22 mouse cellular contexts compared by ENCODE assay signal in the genomic region with DNA sequence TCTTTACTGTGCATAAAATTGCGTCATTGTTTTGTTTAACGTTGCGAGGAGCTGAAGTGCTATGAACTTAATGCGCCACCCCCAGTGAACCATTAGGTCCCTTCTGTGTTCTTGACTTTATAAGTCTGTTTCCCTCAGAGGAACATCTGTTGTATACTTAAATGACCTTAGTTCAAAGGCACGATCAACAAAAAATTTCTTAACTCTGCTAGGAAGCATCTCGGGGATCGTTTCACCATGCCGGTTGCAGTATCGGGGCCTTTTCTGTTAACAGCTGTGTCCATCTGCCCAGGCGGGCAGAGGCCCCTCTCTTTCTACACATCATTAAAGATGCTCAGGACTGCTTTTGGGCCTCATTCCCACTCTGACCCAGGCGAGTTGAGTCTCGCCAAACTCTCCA. TPM values are rescaled to one million over a fixed set of nuclear protein-coding genes. Genes with fewer than 3 reads are reported as not detected.
A peak's percentile ranks its signal among the peaks of the same experiment; 100 is the strongest.
DNase-seq lines count a peak whose midpoint lies in the region; ATAC-seq and TF ChIP-seq lines count a peak whose summit lies in the region.
"Had no signal": no experiment of that assay in that cellular context is flagged by ENCODE, and none has a peak within 500 bp of the region (broad histone marks: within the 10 kb centered on the region; RNA-seq: fewer than 3 reads in every experiment).

No protein-coding gene starts in this region.

- no peaks in the 10 kb centered on the region for H3K4me1 ChIP-seq in kidney, embryonic 14.5 days (ENCODE audit: control insufficient read depth, insufficient read depth, low read length)
- peaks cover 3% of the 10 kb centered on the region; the same call in 1 of the 2 replicates for H3K4me1 ChIP-seq in stomach, embryonic 14.5 days (ENCODE audit: control insufficient read depth, insufficient read depth, low read length)
- H3K4me1 ChIP-seq in stomach, postnatal 0 days (replicated peaks; ENCODE audit: control insufficient read depth, insufficient read depth), result no peaks in the 10 kb centered on the region
- no peaks in the 10 kb centered on the region for H3K4me1 ChIP-seq in lung, postnatal 0 days (ENCODE audit: insufficient read depth, low read depth, low read length)
- H3K4me1 ChIP-seq: forebrain, embryonic 13.5 days; heart, embryonic 15.5 days; hindbrain, embryonic 12.5 days; liver, embryonic 15.5 days; megakaryocyte, embryonic 14.5 days; midbrain, embryonic 15.5 days had no signal

- no peak overlapping the region for H3K27ac ChIP-seq in kidney, embryonic 14.5 days (ENCODE audit: low read depth, low read length)
- no peak overlapping the region for H3K27ac ChIP-seq in stomach, embryonic 14.5 days (ENCODE audit: low read length)
- no peak overlapping the region for H3K27ac ChIP-seq in stomach, postnatal 0 days (replicated peaks)
- H3K27ac ChIP-seq in lung, postnatal 0 days (ENCODE audit: low read length), result no peak overlapping the region
- H3K27ac ChIP-seq: embryonic facial prominence, embryonic 12.5 days; forebrain, embryonic 13.5 days; heart, embryonic 15.5 days; hindbrain, embryonic 12.5 days; left cerebral cortex, adult 2 months; limb, embryonic 12.5 days; liver, embryonic 15.5 days; midbrain, embryonic 15.5 days had no signal

- 55% methylated on average over 12 of the region's 12 CpGs for WGBS in kidney, embryonic 14.5 days
- WGBS in stomach, embryonic 14.5 days, result 46% methylated on average over 12 of the region's 12 CpGs
- 55% methylated on average over 12 of the region's 12 CpGs for WGBS in stomach, postnatal 0 days
- 57% methylated on average over 12 of the region's 12 CpGs for WGBS in lung, postnatal 0 days

- H3K9me3 ChIP-seq in kidney, embryonic 14.5 days (ENCODE audit: control insufficient read depth, low read length), result no peaks in the 10 kb centered on the region
- H3K9me3 ChIP-seq in stomach, embryonic 14.5 days (ENCODE audit: control insufficient read depth, low read depth, low read length), result no peaks in the 10 kb centered on the region
- H3K9me3 ChIP-seq in stomach, postnatal 0 days (ENCODE audit: control insufficient read depth, low read length), result no peaks in the 10 kb centered on the region
- H3K9me3 ChIP-seq in lung, postnatal 0 days (ENCODE audit: low read length), result no peaks in the 10 kb centered on the region
- H3K9me3 ChIP-seq: embryonic facial prominence, embryonic 12.5 days; forebrain, embryonic 13.5 days; heart, embryonic 15.5 days; hindbrain, embryonic 12.5 days; limb, embryonic 12.5 days; liver, embryonic 15.5 days; megakaryocyte, embryonic 14.5 days; midbrain, embryonic 15.5 days had no signal

- no peak for DNase-seq in kidney, postnatal 36 days
- DNase-seq in stomach, postnatal 0 days (ENCODE audit: low spot score), result no peak
- peak; percentile 93 for DNase-seq in lung, postnatal 0 days (ENCODE audit: low spot score)
- DNase-seq in spleen, postnatal 36 days (ENCODE audit: low spot score in 2 of 2), result no peak
- DNase-seq: adrenal gland, adult 2 months; cerebellum, adult 2 months; layer of hippocampus, adult 9-11 months; right cerebral cortex, postnatal 25 days; thymus, postnatal 36 days had no signal

- 0 out of 2 replicates have a peak, but pooled peaks have one; percentile 45 for ATAC-seq in kidney, embryonic 14.5 days (ENCODE audit: low FRiP score, low TSS enrichment)
- ATAC-seq in stomach, embryonic 14.5 days (ENCODE audit: insufficient number of reproducible peaks, insufficient read depth, low FRiP score, low read depth), result 0 out of 2 replicates have a peak, but pooled peaks have one; percentile 53
- ATAC-seq in stomach, postnatal 0 days (ENCODE audit: low FRiP score, low TSS enrichment), result no peak; the same call in 1 of the 2 replicates
- ATAC-seq in lung, postnatal 0 days, result peak; percentile 90
- no peak for ATAC-seq in activated CD4-positive, CD25-positive, alpha-beta regulatory T cell, adult 4 months
- ATAC-seq: forebrain, embryonic 13.5 days; midbrain, embryonic 15.5 days had no signal

- H3K9ac ChIP-seq in kidney, embryonic 14.5 days (ENCODE audit: low read depth, low read length), result no peak overlapping the region
- H3K9ac ChIP-seq in stomach, embryonic 14.5 days (replicated peaks; ENCODE audit: low read depth, low read length), result no peak overlapping the region
- H3K9ac ChIP-seq in stomach, postnatal 0 days (ENCODE audit: low read length), result no peak overlapping the region
- H3K9ac ChIP-seq in lung, postnatal 0 days (replicated peaks; ENCODE audit: low read depth), result no peak overlapping the region
- H3K9ac ChIP-seq: embryonic facial prominence, embryonic 12.5 days; forebrain, embryonic 13.5 days; heart, embryonic 15.5 days; hindbrain, embryonic 12.5 days; limb, embryonic 12.5 days; liver, embryonic 15.5 days; midbrain, embryonic 15.5 days had no signal

- TF ChIP-seq EP300 in stomach, postnatal 0 days (optimal IDR thresholded peaks at IDR 0.05), result no peak
- TF ChIP-seq EP300 in lung, postnatal 0 days (IDR thresholded peaks at IDR 0.05), result peak; percentile 67

- no peak overlapping the region for H3K4me2 ChIP-seq in kidney, embryonic 14.5 days (replicated peaks; ENCODE audit: low read depth, low read length)
- H3K4me2 ChIP-seq in stomach, embryonic 14.5 days (replicated peaks; ENCODE audit: low read depth, low read length), result no peak overlapping the region
- H3K4me2 ChIP-seq in stomach, postnatal 0 days (replicated peaks; ENCODE audit: low read depth), result no peak overlapping the region
- no peak overlapping the region for H3K4me2 ChIP-seq in lung, postnatal 0 days (replicated peaks; ENCODE audit: low read depth, low read length)
- H3K4me2 ChIP-seq: embryonic facial prominence, embryonic 12.5 days; forebrain, embryonic 13.5 days; heart, embryonic 15.5 days; hindbrain, embryonic 12.5 days; limb, embryonic 12.5 days; liver, embryonic 15.5 days; midbrain, embryonic 15.5 days had no signal

- H3K4me3 ChIP-seq in kidney, embryonic 14.5 days (ENCODE audit: low read length), result no peak overlapping the region
- no peak overlapping the region for H3K4me3 ChIP-seq in stomach, embryonic 14.5 days (ENCODE audit: low read depth, low read length)
- H3K4me3 ChIP-seq in stomach, postnatal 0 days (ENCODE audit: low read depth, low read length), result no peak overlapping the region
- no peak overlapping the region for H3K4me3 ChIP-seq in lung, postnatal 0 days (ENCODE audit: low read depth, low read length)
- H3K4me3 ChIP-seq: embryonic facial prominence, embryonic 12.5 days; erythroblast, embryonic 14.5 days; forebrain, embryonic 13.5 days; heart, embryonic 15.5 days; hindbrain, embryonic 12.5 days; left cerebral cortex, adult 2 months; limb, embryonic 12.5 days; liver, embryonic 15.5 days; megakaryocyte, embryonic 14.5 days; midbrain, embryonic 15.5 days had no signal

- no peaks in the 10 kb centered on the region for H3K27me3 ChIP-seq in kidney, embryonic 14.5 days (ENCODE audit: control insufficient read depth, insufficient read depth, low read length)
- no peaks in the 10 kb centered on the region for H3K27me3 ChIP-seq in stomach, embryonic 14.5 days (ENCODE audit: control insufficient read depth, insufficient read depth, low read length)
- H3K27me3 ChIP-seq in stomach, postnatal 0 days (ENCODE audit: control insufficient read depth, insufficient read depth, low read length), result no peaks in the 10 kb centered on the region
- H3K27me3 ChIP-seq in lung, postnatal 0 days (replicated peaks; ENCODE audit: insufficient read depth, low read length), result no peaks in the 10 kb centered on the region
- H3K27me3 ChIP-seq: forebrain, embryonic 13.5 days; liver, embryonic 15.5 days; midbrain, embryonic 15.5 days had no signal

- H3K36me3 ChIP-seq in kidney, embryonic 14.5 days (ENCODE audit: control insufficient read depth, insufficient read depth, low read length), result no peaks in the 10 kb centered on the region
- no peaks in the 10 kb centered on the region for H3K36me3 ChIP-seq in stomach, embryonic 14.5 days (ENCODE audit: control insufficient read depth, insufficient read depth, low read length)
- H3K36me3 ChIP-seq in stomach, postnatal 0 days (ENCODE audit: control insufficient read depth, insufficient read depth, low read length), result no peaks in the 10 kb centered on the region
- H3K36me3 ChIP-seq in lung, postnatal 0 days (ENCODE audit: insufficient read depth, low read length), result no peaks in the 10 kb centered on the region
- H3K36me3 ChIP-seq: embryonic facial prominence, embryonic 12.5 days; heart, embryonic 15.5 days; hindbrain, embryonic 12.5 days; limb, embryonic 12.5 days; liver, embryonic 15.5 days; midbrain, embryonic 15.5 days had no signal

- no peak for TF ChIP-seq CTCF in stomach, postnatal 0 days (IDR thresholded peaks at IDR 0.05; ENCODE audit: low read depth)
- TF ChIP-seq CTCF in lung, postnatal 0 days (IDR thresholded peaks at IDR 0.05), result no peak

RNA-seq across cellular contexts. Expression of gene Mrps22, which starts 46.0 kb away (rescaled TPM):
- polyA plus RNA-seq in kidney, embryonic 14.5 days (2014; fragmentation: Nextera tagmentation; extraction: Ambion mirVana), result 67.4 and 75.4 TPM in 2 replicates
- polyA plus RNA-seq in stomach, embryonic 14.5 days (2014; fragmentation: Nextera tagmentation; extraction: Ambion mirVana), result 48.2 and 51.0 TPM in 2 replicates
- 28.7 and 32.0 TPM in 2 replicates for polyA plus RNA-seq in stomach, postnatal 0 days (2015; fragmentation: Nextera tagmentation; extraction: Ambion mirVana)
- 16.3 and 18.7 TPM in 2 replicates for polyA plus RNA-seq in lung, postnatal 0 days (2015; fragmentation: Nextera tagmentation; extraction: Ambion mirVana)
- 10 to 100 TPM; 18.6 to 21.4 TPM for polyA plus RNA-seq in activated CD4-positive, CD25-positive, alpha-beta regulatory T cell, adult 4 months (2017; shearing (Covaris generic))

Comparison
In these comparisons a context has a peak if more than half of its experiments do, and no peak if none do; other contexts are left out.
1. ATAC-seq: peak in kidney, embryonic 14.5 days (single experiment), stomach, embryonic 14.5 days (single experiment) and lung, postnatal 0 days (single experiment); none in stomach, postnatal 0 days (single experiment) and activated CD4-positive, CD25-positive, alpha-beta regulatory T cell, adult 4 months (single experiment).